Mouse (Mus musculus) liver, adult 2 months (tissue): Measurements from ENCODE around the gene Cbarp.

Experiments
- CTCF ChIP-seq: fragments of 200-500 bp; IDR thresholded peaks from 2 replicates; pipeline ENCODE4 v1.5.1; 2011; ENCODE audit warnings: low read depth, low read length, control low read depth
- POLR2A ChIP-seq: fragments of 200-500 bp; IDR thresholded peaks from 2 replicates; pipeline ENCODE4 v1.6.1; 2011; ENCODE audit warnings: low read length, control low read depth; ENCODE audit not compliant: insufficient read depth; ENCODE audit errors: extremely low read depth

DNA sequence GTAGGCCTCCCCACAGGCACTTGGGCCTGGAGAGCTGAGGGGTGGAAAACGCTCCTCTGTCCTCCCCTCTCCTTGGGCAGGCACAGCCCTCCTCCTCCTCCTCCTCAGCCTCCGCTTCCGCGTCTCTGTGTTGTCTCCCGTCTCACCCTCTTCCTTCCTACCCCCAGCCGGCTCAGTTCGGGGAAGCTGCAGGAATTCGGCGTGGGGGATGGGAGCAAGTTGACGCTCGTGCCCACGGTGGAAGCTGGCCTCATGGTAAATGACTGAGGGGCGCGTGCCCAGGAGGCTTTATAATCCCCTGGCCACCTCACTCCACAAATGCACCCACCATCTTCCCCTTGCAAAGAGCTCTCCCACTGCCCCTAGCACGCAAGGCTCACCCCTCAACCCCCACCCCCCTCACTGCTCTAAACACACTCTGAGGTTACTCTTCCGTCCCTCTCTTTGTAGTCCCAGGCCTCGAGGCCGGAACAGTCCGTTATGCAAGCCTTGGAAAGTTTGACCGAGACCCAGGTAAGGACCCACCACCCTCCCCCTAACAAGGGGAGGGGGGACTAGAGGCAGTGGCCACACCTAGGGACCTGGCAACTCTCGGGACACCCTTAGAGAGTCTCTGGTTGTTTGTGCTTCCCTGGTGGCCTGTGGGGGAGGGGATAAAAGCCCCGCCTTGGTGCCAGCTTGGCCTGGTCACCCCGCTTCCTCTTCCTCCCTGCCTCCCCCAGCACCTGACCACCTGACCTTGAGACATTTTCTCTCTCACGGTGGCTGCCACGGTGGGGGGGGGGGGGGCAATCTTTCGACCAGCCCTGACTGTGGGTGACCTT is 10.8 kb upstream of the Cbarp start:
- TF ChIP-seq POLR2A (0 out of 2 replicates have a peak, but pooled peaks have one; percentile 26), CTCF (no peak)
